ENCODE assay signal across 7 mouse cellular contexts in the genomic region with DNA sequence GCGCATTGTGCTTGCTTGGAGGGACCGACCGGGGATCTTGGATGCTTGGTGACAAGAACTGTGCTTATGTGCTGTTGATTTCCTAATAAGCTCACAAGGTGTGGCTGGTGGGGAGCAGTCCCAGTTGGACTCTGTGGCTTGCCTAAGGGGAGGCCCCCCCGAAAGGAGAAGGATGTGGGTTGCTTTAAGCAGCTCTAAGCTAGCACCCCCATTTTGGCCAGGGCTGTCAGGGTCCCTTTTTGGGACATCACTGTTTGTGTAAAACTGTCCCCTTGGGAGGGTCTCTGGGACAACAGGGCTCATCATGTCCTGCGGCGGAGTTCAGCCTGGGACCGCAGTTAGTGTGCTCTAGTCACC. TPM values are rescaled to one million over a fixed set of nuclear protein-coding genes. Genes with fewer than 3 reads are reported as not detected.
A peak's percentile ranks its signal among the peaks of the same experiment; 100 is the strongest.
DNase-seq lines count a peak whose midpoint lies in the region; ATAC-seq and TF ChIP-seq lines count a peak whose summit lies in the region.

No protein-coding gene starts in this region.

- H3K4me2 ChIP-seq in lung, embryonic 14.5 days, result peak overlapping the region; percentile 72
- peak overlapping the region; percentile 71 for H3K4me2 ChIP-seq in intestine, postnatal 0 days (replicated peaks; ENCODE audit: low read depth)

- ATAC-seq in lung, embryonic 14.5 days (ENCODE audit: insufficient read depth), result no peak
- no peak for ATAC-seq in intestine, postnatal 0 days

- H3K4me1 ChIP-seq in lung, embryonic 14.5 days (ENCODE audit: insufficient read depth), result no peaks in the 10 kb centered on the region
- H3K4me1 ChIP-seq in lung, adult 2 months (ENCODE audit: control insufficient read depth, insufficient read depth, low read length), result no peaks in the 10 kb centered on the region
- peaks cover 10% of the 10 kb centered on the region; the same call in 1 of the 2 replicates for H3K4me1 ChIP-seq in forebrain, embryonic 10.5 days
- H3K4me1 ChIP-seq in intestine, postnatal 0 days (replicated peaks; ENCODE audit: control insufficient read depth, insufficient read depth, low read length), result peaks cover 4% of the 10 kb centered on the region; the same call in 1 of the 2 replicates
- H3K4me1 ChIP-seq in olfactory bulb, adult 2 months (ENCODE audit: control insufficient read depth, insufficient read depth, low read length), result peaks cover 5% of the 10 kb centered on the region

- H3K27ac ChIP-seq in lung, embryonic 14.5 days (ENCODE audit: low read depth), result no peak overlapping the region
- H3K27ac ChIP-seq in forebrain, embryonic 10.5 days, result peak overlapping the region; percentile 83; the same call in 1 of the 2 replicates
- no peak overlapping the region for H3K27ac ChIP-seq in intestine, postnatal 0 days (ENCODE audit: low read depth, low read length)
- H3K27ac ChIP-seq in olfactory bulb, adult 2 months (ENCODE audit: insufficient read depth, low read depth, low read length), result no peak overlapping the region

- peak overlapping the region; percentile 28 for H3K4me3 ChIP-seq in lung, embryonic 14.5 days (ENCODE audit: low read depth, low read length)
- H3K4me3 ChIP-seq in lung, adult 2 months (replicated peaks; ENCODE audit: extremely low read depth, low read depth, low read length), result no peak overlapping the region
- peak overlapping the region; percentile 59 for H3K4me3 ChIP-seq in forebrain, embryonic 10.5 days
- 0 out of 2 replicates have a peak overlapping the region, but pooled peaks have one; percentile 22 for H3K4me3 ChIP-seq in intestine, postnatal 0 days (ENCODE audit: low read depth, low read length)
- peak overlapping the region; percentile 52 for H3K4me3 ChIP-seq in olfactory bulb, adult 2 months (ENCODE audit: insufficient read depth, low read depth, low read length)

- no peak for TF ChIP-seq CTCF in lung, embryonic 14.5 days (IDR thresholded peaks at IDR 0.05; ENCODE audit: low read depth)
- no peak for TF ChIP-seq CTCF in lung, adult 2 months (IDR thresholded peaks at IDR 0.05; ENCODE audit: insufficient read depth, low read length)
- no peak for TF ChIP-seq CTCF in intestine, postnatal 0 days (IDR thresholded peaks at IDR 0.05; ENCODE audit: low read depth)
- no peak for TF ChIP-seq CTCF in olfactory bulb, adult 2 months (IDR thresholded peaks at IDR 0.05; ENCODE audit: insufficient read depth, low read depth, low read length)

- peaks cover 14% of the 10 kb centered on the region; the same call in 1 of the 2 replicates for H3K27me3 ChIP-seq in lung, embryonic 14.5 days (ENCODE audit: insufficient read depth, low read length)
- H3K27me3 ChIP-seq in forebrain, embryonic 10.5 days (ENCODE audit: poor library complexity, severe bottlenecking), result peaks cover 27% of the 10 kb centered on the region
- H3K27me3 ChIP-seq in intestine, postnatal 0 days (replicated peaks; ENCODE audit: control insufficient read depth, insufficient read depth, low read length), result peaks cover 11% of the 10 kb centered on the region

- WGBS in lung, embryonic 14.5 days, result 66% methylated on average over 7 of the region's 7 CpGs
- WGBS in lung, adult 2 months, result 72% methylated on average over 7 of the region's 7 CpGs
- WGBS in forebrain, embryonic 10.5 days, result 69% methylated on average over 7 of the region's 7 CpGs
- WGBS in intestine, postnatal 0 days, result 74% methylated on average over 7 of the region's 7 CpGs
- 60% methylated on average over 7 of the region's 7 CpGs for WGBS in olfactory bulb, adult 2 months

- TF ChIP-seq POLR2A in lung, adult 2 months (IDR thresholded peaks at IDR 0.05; ENCODE audit: borderline replicate concordance, extremely low read depth, low read depth, low read length), result no peak
- no peak for TF ChIP-seq POLR2A in olfactory bulb, adult 2 months (IDR thresholded peaks at IDR 0.05; ENCODE audit: insufficient read depth, low read depth, low read length)

- H3K9me3 ChIP-seq in lung, embryonic 14.5 days (ENCODE audit: low read depth, low read length), result no peaks in the 10 kb centered on the region
- H3K9me3 ChIP-seq in forebrain, embryonic 10.5 days, result no peaks in the 10 kb centered on the region
- no peaks in the 10 kb centered on the region for H3K9me3 ChIP-seq in intestine, postnatal 0 days (ENCODE audit: control insufficient read depth)

- no peaks in the 10 kb centered on the region for H3K36me3 ChIP-seq in lung, embryonic 14.5 days (ENCODE audit: insufficient read depth)
- no peaks in the 10 kb centered on the region for H3K36me3 ChIP-seq in forebrain, embryonic 10.5 days (replicated peaks)
- H3K36me3 ChIP-seq in intestine, postnatal 0 days (ENCODE audit: control insufficient read depth, insufficient read depth), result no peaks in the 10 kb centered on the region

- DNase-seq in lung, embryonic 14.5 days, result no peak
- DNase-seq in lung, adult 2 months, result no peak
- DNase-seq in forebrain, embryonic 10.5 days (ENCODE audit: extremely low spot score, low spot score), result no peak
- DNase-seq in urinary bladder, postnatal 14 days (ENCODE audit: low spot score), result no peak
- DNase-seq in embryo, embryonic 11 days, result no peak

- no peak overlapping the region for H3K9ac ChIP-seq in lung, embryonic 14.5 days
- no peak overlapping the region for H3K9ac ChIP-seq in intestine, postnatal 0 days (ENCODE audit: low read depth, low read length)

RNA-seq across cellular contexts. Expression of a gene that starts 51.4 kb away (rescaled TPM):
- polyA plus RNA-seq in lung, embryonic 14.5 days (2014; fragmentation: Nextera tagmentation; extraction: Ambion mirVana), result 27.2 and 28.4 TPM in 2 replicates
- polyA plus RNA-seq in lung, adult 2 months (2012; rRNA removed), result 46.1 and 60.1 TPM in 2 replicates
- polyA plus RNA-seq in forebrain, embryonic 10.5 days (2016; fragmentation: Nextera tagmentation; extraction: Ambion mirVana), result 21.5 and 22.0 TPM in 2 replicates
- polyA plus RNA-seq in intestine, postnatal 0 days (2015; fragmentation: Nextera tagmentation; extraction: Ambion mirVana), result 17.9 and 18.5 TPM in 2 replicates
- polyA plus RNA-seq in olfactory bulb, adult 2 months (2012; ENCODE audit: insufficient read depth, insufficient read length, low replicate concordance, missing spikeins), result not detected in 2 replicates

Comparison
In these comparisons a context has a peak if more than half of its experiments do, and no peak if none do; other contexts are left out.
1. RNA of a gene that starts 51.4 kb away (polyA plus RNA-seq): 46.1 to 60.1 TPM in lung, adult 2 months, 27.2 to 28.4 TPM in lung, embryonic 14.5 days, 21.5 to 22.0 TPM in forebrain, embryonic 10.5 days and 17.9 to 18.5 TPM in intestine, postnatal 0 days; not detected in olfactory bulb, adult 2 months; every median in the first group is over 10 times any median in the second.